Mouse (Mus musculus): ENCODE measurements around the gene Myo1a. TPM values are rescaled to one million over a fixed set of nuclear protein-coding genes. Genes with fewer than 3 reads are reported as not detected.
"Not testable (repeated sequence)": the region's sequence is repeated elsewhere in the genome, so short reads cannot be mapped to it uniquely, and the experiment has no call there.

The Myo1a gene
- polyA plus RNA-seq, 1 experiment from 2014 or later = 0.28 TPM

- Histone ChIP-seq H3K27ac (replicated peaks) (peak overlapping the region; percentile 69), H3K9ac (peak overlapping the region; percentile 2; the same call in 1 of the 2 replicates), H3K36me3 (peaks cover 63% of the 10 kb centered on the region), H3K4me3 (peak overlapping the region; percentile 52), H3K4me1 (peaks cover 20% of the 10 kb centered on the region), H3K9me3 (no peaks in the 10 kb centered on the region), H3K4me2 (peak overlapping the region; percentile 66), H3K27me3 (replicated peaks) (no peaks in the 10 kb centered on the region)
- ATAC-seq (ENCODE audit: extremely low read depth, insufficient number of reproducible peaks, low FRiP score, low TSS enrichment) = no peak
- WGBS = 76% methylated on average over 8 of the region's 8 CpGs
Observed at GRCm38 (mm10) chr10:127747254-127747653, 42.3 kb downstream of the Myo1a start.

GRCm38 (mm10) chr10:127748847-127749612 lies 44.1 kb downstream of the Myo1a start:
- ATAC-seq (ENCODE audit: extremely low read depth, insufficient number of reproducible peaks, low FRiP score, low TSS enrichment) = no peak

GRCm38 (mm10) chr10:127750136-127750777 lies 45.3 kb downstream of the Myo1a start:
- 39% methylated on average over 24 of the region's 24 CpGs for WGBS
- Histone ChIP-seq H3K4me3 (peak overlapping the region; percentile 52), H3K27me3 (replicated peaks) (no peaks in the 10 kb centered on the region), H3K9me3 (no peaks in the 10 kb centered on the region), H3K4me1 (peaks cover 32% of the 10 kb centered on the region), H3K4me2 (peak overlapping the region; percentile 66), H3K36me3 (peaks cover 33% of the 10 kb centered on the region), H3K27ac (replicated peaks) (peak overlapping the region; percentile 69), H3K9ac (peak overlapping the region; percentile 76)
- no peak for ATAC-seq (ENCODE audit: extremely low read depth, insufficient number of reproducible peaks, low FRiP score, low TSS enrichment)

More at GRCm38 (mm10) chr10:127748847-127749612, 44.1 kb downstream of the Myo1a start:
- Histone ChIP-seq H3K4me1 (peaks cover 20% of the 10 kb centered on the region), H3K27me3 (replicated peaks) (no peaks in the 10 kb centered on the region), H3K9ac (peak overlapping the region; percentile 76), H3K4me3 (peak overlapping the region; percentile 52), H3K9me3 (no peaks in the 10 kb centered on the region), H3K36me3 (peaks cover 46% of the 10 kb centered on the region), H3K27ac (replicated peaks) (peak overlapping the region; percentile 69), H3K4me2 (peak overlapping the region; percentile 66)
- 6% methylated on average over 8 of the region's 8 CpGs for WGBS

GRCm38 (mm10) chr10:127751548-127751947 lies 46.6 kb downstream of the Myo1a start, which contains the start of gene Gpr182:
Gpr182 (minus strand) TSS chr10:127751732.
- H3K4me1 ChIP-seq = peaks cover 37% of the 10 kb centered on the region
- H3K4me3 ChIP-seq = peak within 1 kb of the TSS; percentile 52
- H3K27ac ChIP-seq (replicated peaks) = peak within 1 kb of the TSS; percentile 69
- peak within 1 kb of the TSS; percentile 76 for H3K9ac ChIP-seq
- WGBS = 34% methylated on average over 8 of the region's 8 CpGs
- peaks cover 22% of the 10 kb centered on the region for H3K36me3 ChIP-seq
- H3K9me3 ChIP-seq = no peaks in the 10 kb centered on the region
- peak within 1 kb of the TSS; percentile 66 for H3K4me2 ChIP-seq
- H3K27me3 ChIP-seq (replicated peaks) = no peaks in the 10 kb centered on the region
- ATAC-seq (ENCODE audit: extremely low read depth, insufficient number of reproducible peaks, low FRiP score, low TSS enrichment) = peak; percentile 48; the same call in 1 of the 2 replicates

- 52% methylated on average over 6 of the region's 6 CpGs for WGBS
- H3K4me3 ChIP-seq = no peak overlapping the region
- no peak overlapping the region for H3K9ac ChIP-seq
- peaks cover 32% of the 10 kb centered on the region for H3K4me1 ChIP-seq
- H3K9me3 ChIP-seq = no peaks in the 10 kb centered on the region
- H3K36me3 ChIP-seq = no peaks in the 10 kb centered on the region
- peak overlapping the region; percentile 81 for H3K27ac ChIP-seq (replicated peaks)
- no peaks in the 10 kb centered on the region for H3K27me3 ChIP-seq (replicated peaks)
- no peak overlapping the region; the same call in 1 of the 2 replicates for H3K4me2 ChIP-seq
- no peak for ATAC-seq (ENCODE audit: extremely low read depth, insufficient number of reproducible peaks, low FRiP score, low TSS enrichment)
Observed at GRCm38 (mm10) chr10:127754566-127755166, 49.7 kb downstream of the Myo1a start.

GRCm38 (mm10) chr10:127755246-127755645 lies 50.3 kb downstream of the Myo1a start:
- Histone ChIP-seq H3K36me3 (no peaks in the 10 kb centered on the region), H3K27ac (replicated peaks) (peak overlapping the region; percentile 81), H3K27me3 (replicated peaks) (no peaks in the 10 kb centered on the region), H3K4me2 (no peak overlapping the region), H3K4me3 (no peak overlapping the region), H3K9me3 (no peaks in the 10 kb centered on the region), H3K4me1 (peaks cover 32% of the 10 kb centered on the region), H3K9ac (no peak overlapping the region)
- WGBS = 39% methylated on average over 3 of the region's 3 CpGs
- ATAC-seq (ENCODE audit: extremely low read depth, insufficient number of reproducible peaks, low FRiP score, low TSS enrichment) = no peak

- H3K36me3 ChIP-seq = no peaks in the 10 kb centered on the region
- peak overlapping the region; percentile 52 for H3K9ac ChIP-seq
- peak overlapping the region; percentile 81 for H3K27ac ChIP-seq (replicated peaks)
- peak overlapping the region; percentile 37 for H3K4me3 ChIP-seq
- H3K4me1 ChIP-seq = peaks cover 32% of the 10 kb centered on the region
- H3K27me3 ChIP-seq (replicated peaks) = no peaks in the 10 kb centered on the region
- no peaks in the 10 kb centered on the region for H3K9me3 ChIP-seq
- peak overlapping the region; percentile 66 for H3K4me2 ChIP-seq
- ATAC-seq (ENCODE audit: extremely low read depth, insufficient number of reproducible peaks, low FRiP score, low TSS enrichment) = no peak
- 20% methylated on average over 18 of the region's 18 CpGs for WGBS
Observed at GRCm38 (mm10) chr10:127755770-127756468, 50.9 kb downstream of the Myo1a start.

GRCm38 (mm10) chr10:127759181-127760110 lies 54.5 kb downstream of the Myo1a start, which contains the start of the genes Rdh1 and Rdh16f1:
Rdh1 (plus strand) TSS chr10:127759721.
Rdh16f1 (plus strand) TSS chr10:127759787.
- Histone ChIP-seq H3K27ac (replicated peaks) (peak within 1 kb of the TSS; percentile 42), H3K4me2 (no peak within 1 kb of the TSS), H3K4me1 (peaks cover 27% of the 10 kb centered on the region), H3K4me3 (no peak within 1 kb of the TSS), H3K27me3 (replicated peaks) (no peaks in the 10 kb centered on the region), H3K9ac (no peak within 1 kb of the TSS), H3K36me3 (no peaks in the 10 kb centered on the region), H3K9me3 (no peaks in the 10 kb centered on the region)
- no peak for ATAC-seq (ENCODE audit: extremely low read depth, insufficient number of reproducible peaks, low FRiP score, low TSS enrichment)
- 56% methylated on average over 9 of the region's 9 CpGs for WGBS

GRCm38 (mm10) chr10:127762926-127763325 lies 58.0 kb downstream of the Myo1a start:
- H3K27ac ChIP-seq (replicated peaks); ATAC-seq (ENCODE audit: extremely low read depth, insufficient number of reproducible peaks, low FRiP score, low TSS enrichment); H3K4me3 ChIP-seq; H3K9me3 ChIP-seq; H3K4me1 ChIP-seq; H3K36me3 ChIP-seq; H3K9ac ChIP-seq; H3K4me2 ChIP-seq; H3K27me3 ChIP-seq (replicated peaks): not testable (repeated sequence)
- 79% methylated on average over 10 of the region's 10 CpGs for WGBS
